Mouse (Mus musculus) ES-Bruce4 (cell line): ENCODE measurements around the gene Cga. TPM values are rescaled to one million over a fixed set of nuclear protein-coding genes. Genes with fewer than 3 reads are reported as not detected.
A peak's percentile ranks its signal among the peaks of the same experiment; 100 is the strongest.

Source experiments
- H3K27ac ChIP-seq: 2 replicates; pipeline ENCODE4 v1.5.1; 2012; ENCODE audit warnings: low read length, inconsistent platforms; ENCODE audit not compliant: insufficient read depth
- H3K27me3 ChIP-seq: 2 replicates; pipeline ENCODE4 v1.6.1; 2012; ENCODE audit warnings: mild to moderate bottlenecking, low read length, inconsistent platforms; ENCODE audit not compliant: control insufficient read depth, poor library complexity, insufficient read depth, severe bottlenecking
- H3K36me3 ChIP-seq: 2 replicates; pipeline ENCODE4 v1.6.1; 2012; ENCODE audit warnings: inconsistent platforms, mild to moderate bottlenecking, low read length, moderate library complexity; ENCODE audit not compliant: control insufficient read depth, poor library complexity, insufficient read depth, severe bottlenecking
- H3K4me1 ChIP-seq: one replicate; pipeline ENCODE4 v1.8.1; 2011; ENCODE audit warnings: low read length; ENCODE audit not compliant: control insufficient read depth, insufficient read depth
- H3K4me3 ChIP-seq: 2 replicates; pipeline ENCODE4 v1.5.1; 2011; ENCODE audit warnings: low read depth, mild to moderate bottlenecking, low read length
- H3K9ac ChIP-seq: 2 replicates; pipeline ENCODE4 v1.6.1; 2012; ENCODE audit warnings: low read depth, mild to moderate bottlenecking, inconsistent platforms; ENCODE audit not compliant: poor library complexity, severe bottlenecking
- H3K9me3 ChIP-seq: replicated peaks from 2 replicates; pipeline ENCODE4 v1.6.1; 2012; ENCODE audit warnings: mild to moderate bottlenecking, low read length, inconsistent platforms; ENCODE audit not compliant: control insufficient read depth, poor library complexity, insufficient read depth, severe bottlenecking
- CTCF ChIP-seq: IDR thresholded peaks from one replicate; pipeline ENCODE4 v1.8.1; 2011; ENCODE audit warnings: low read depth, low read length
- EP300 ChIP-seq: IDR thresholded peaks from 2 replicates; pipeline ENCODE4 v1.6.1; 2011; ENCODE audit warnings: low read depth, low read length; ENCODE audit not compliant: insufficient read depth
- POLR2A ChIP-seq: IDR thresholded peaks from one replicate; pipeline ENCODE4 v1.8.1; 2011; ENCODE audit warnings: low read length; ENCODE audit not compliant: insufficient read depth
- polyA plus RNA-seq: library from polyadenylated mRNA; stranded (reverse); fragments of >200 nt; gene quantifications from 2 replicates; pipeline ENCODE4 v1.2.4, GENCODE M21; 2011; ENCODE audit warnings: low read depth; ENCODE audit not compliant: missing spikeins, insufficient read depth, insufficient read length

Gene Cga
- polyA plus RNA-seq, 1 experiment = not detected

DNA sequence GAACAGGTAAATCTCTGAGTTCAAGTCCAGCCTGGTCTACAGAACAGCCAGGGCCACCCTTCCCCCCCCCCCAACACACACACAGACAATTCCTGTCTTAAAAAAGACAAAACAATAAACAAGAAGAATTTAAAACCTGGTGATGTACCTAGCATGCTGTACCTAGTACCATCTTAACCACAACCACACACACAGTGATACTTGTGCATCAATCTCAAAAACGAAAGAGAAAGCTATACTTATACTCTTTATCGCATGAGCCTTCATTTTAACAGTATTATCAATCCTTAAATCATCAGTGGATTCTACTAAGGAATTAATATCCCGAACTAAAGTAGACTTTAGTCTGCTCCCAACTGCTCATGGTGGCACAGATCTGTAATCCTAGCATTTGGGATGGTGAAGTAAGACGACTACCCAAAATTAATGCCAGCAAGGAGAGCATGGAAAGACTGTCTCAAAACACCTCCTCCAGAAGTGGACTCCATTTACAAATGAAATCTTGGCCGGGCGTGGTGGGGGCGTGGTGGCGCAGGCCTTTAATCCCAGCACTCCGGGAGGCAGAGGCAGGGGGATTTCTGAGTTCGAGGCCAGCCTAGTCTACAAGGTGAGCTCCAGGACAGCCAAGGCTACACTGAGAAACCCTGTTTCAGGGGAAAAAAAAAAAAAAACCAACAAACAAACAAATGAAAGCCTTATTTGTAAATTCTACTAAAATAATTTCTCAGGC, 12.5 kb upstream of the Cga start:
- Histone ChIP-seq H3K27ac (no peak overlapping the region), H3K9ac (peak overlapping the region; percentile 45; the same call in 1 of the 2 replicates), H3K4me1 (peaks cover 2% of the 10 kb centered on the region), H3K9me3 (no peaks in the 10 kb centered on the region), H3K36me3 (no peaks in the 10 kb centered on the region), H3K27me3 (no peaks in the 10 kb centered on the region), H3K4me3 (peak overlapping the region; percentile 32)
- no peak for TF ChIP-seq POLR2A
- TF ChIP-seq EP300 = peak; percentile 61; the same call in 1 of the 2 replicates

DNA sequence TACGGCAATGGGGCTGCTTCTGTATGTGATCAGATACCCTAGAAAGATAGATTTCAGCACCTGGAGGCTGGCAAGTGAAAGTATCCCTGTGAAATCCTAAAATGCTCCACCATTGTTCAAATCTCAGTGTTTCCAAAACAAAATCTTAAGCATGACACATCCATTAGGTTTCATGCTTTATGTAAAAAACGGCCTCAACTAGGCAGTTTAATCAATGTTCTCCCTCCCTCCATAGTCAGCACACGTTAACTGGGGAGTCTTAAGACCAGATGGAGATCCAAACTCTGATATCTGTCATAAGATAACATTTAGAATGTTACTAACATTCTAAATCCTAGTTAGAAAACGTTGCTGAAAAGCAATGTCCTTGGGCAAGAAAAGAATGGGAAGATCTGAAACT, 11.7 kb upstream of the Cga start:
- Histone ChIP-seq H3K4me1 (peaks cover 2% of the 10 kb centered on the region), H3K27me3 (no peaks in the 10 kb centered on the region), H3K27ac (peak overlapping the region; percentile 73), H3K9ac (peak overlapping the region; percentile 85), H3K9me3 (no peaks in the 10 kb centered on the region), H3K36me3 (no peaks in the 10 kb centered on the region), H3K4me3 (peak overlapping the region; percentile 83; the same call in 1 of the 2 replicates)
- TF ChIP-seq EP300 = no peak

DNA sequence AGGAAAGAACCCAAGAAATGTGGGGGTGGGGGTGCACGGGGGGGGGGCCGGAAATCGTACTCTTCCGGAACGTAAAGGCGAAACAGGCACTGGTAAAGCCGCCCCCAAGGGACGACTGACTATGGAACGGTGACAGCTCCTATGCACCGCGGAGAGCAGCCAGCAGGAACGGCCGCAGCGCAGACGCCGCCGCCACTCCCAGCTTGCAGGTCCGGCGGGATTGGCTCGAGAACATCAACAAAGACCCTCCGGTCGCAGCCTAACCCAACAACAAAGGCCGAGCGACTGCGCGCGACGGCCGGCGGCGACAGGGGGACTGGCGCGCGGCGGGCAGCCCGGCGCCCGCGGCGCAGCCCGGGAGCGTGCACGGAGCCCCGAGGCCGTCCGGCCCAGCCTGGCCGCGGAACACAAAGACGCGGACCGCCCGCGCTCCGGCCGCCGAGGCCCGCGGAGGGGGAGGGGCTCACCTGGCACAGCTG, 11.2 kb upstream of the Cga start:
- peaks cover 2% of the 10 kb centered on the region for H3K4me1 ChIP-seq
- H3K27ac ChIP-seq = peak overlapping the region; percentile 82
- no peaks in the 10 kb centered on the region for H3K36me3 ChIP-seq
- H3K9me3 ChIP-seq = no peaks in the 10 kb centered on the region
- no peak for TF ChIP-seq EP300
- TF ChIP-seq POLR2A = no peak
- no peak for TF ChIP-seq CTCF
- no peaks in the 10 kb centered on the region for H3K27me3 ChIP-seq
- peak overlapping the region; percentile 85 for H3K9ac ChIP-seq
- H3K4me3 ChIP-seq = peak overlapping the region; percentile 83

DNA sequence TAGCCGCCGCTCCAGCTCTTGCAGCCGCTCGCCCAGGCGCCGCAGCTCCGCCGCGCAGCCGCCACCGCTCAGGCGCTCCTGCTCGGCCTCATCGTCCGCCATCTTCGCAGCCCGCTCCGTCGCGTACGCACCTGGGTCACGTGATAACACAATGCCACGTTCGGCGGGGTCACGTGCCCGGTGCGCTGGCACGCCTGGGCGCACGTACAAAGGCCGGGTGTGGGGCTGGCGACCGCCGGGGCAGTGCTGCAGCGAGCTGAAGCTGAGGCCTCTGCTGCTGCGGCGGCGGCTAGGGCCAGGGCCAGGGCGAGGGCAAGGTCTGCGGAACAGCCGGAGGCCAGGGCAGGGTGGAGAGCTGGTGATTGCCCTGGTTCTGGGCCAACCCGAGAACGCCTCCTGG, 10.8 kb upstream of the Cga start, which contains the start of gene Zfp292:
Gene Zfp292, minus strand, starts transcription at position 143 of the 400 bp plus-strand sequence.
- H3K27ac ChIP-seq = peak within 1 kb of the TSS; percentile 82
- peak; percentile 62 for TF ChIP-seq POLR2A
- peak; percentile 87 for TF ChIP-seq EP300
- TF ChIP-seq CTCF = no peak
- peak within 1 kb of the TSS; percentile 83 for H3K4me3 ChIP-seq
- H3K27me3 ChIP-seq = no peaks in the 10 kb centered on the region
- H3K4me1 ChIP-seq = peaks cover 2% of the 10 kb centered on the region
- no peaks in the 10 kb centered on the region for H3K36me3 ChIP-seq
- H3K9me3 ChIP-seq = no peaks in the 10 kb centered on the region
- peak within 1 kb of the TSS; percentile 85 for H3K9ac ChIP-seq

DNA sequence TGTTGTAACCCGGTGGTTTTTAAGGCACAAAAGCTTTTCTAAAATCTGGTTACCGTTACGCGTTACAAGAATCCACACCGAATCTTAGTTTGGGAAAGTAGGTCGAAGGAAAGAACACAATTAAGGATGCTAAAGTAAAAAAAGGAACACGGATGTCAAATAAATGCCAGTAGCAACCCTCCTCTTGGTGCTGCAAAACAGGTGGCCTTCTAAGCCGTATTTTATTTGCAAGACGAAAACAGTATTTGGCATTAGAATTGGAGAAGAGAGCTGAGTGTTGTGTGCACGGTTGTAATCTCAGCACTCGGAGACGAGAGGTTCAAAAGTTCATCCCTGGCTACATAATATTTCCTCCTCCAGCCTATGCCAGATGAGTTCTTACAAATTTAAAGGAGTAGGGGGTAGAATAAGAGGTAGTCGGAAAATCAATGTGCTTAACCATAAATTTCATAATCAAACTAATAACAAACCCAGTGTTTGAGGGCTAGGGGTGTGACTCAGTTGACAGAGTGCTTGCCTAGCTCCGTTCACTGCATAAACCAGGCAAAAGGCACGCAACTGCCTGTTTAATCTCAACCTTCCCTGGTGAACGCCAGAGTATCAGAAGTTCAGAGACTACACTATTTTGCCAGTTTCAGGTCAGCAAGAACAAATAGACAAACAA, 10.1 kb upstream of the Cga start:
- Histone ChIP-seq H3K4me1 (peaks cover 2% of the 10 kb centered on the region), H3K27me3 (no peaks in the 10 kb centered on the region), H3K27ac (peak overlapping the region; percentile 82), H3K9ac (peak overlapping the region; percentile 85), H3K4me3 (peak overlapping the region; percentile 83; the same call in 1 of the 2 replicates), H3K36me3 (no peaks in the 10 kb centered on the region), H3K9me3 (no peaks in the 10 kb centered on the region)
- TF ChIP-seq EP300 (no peak), CTCF (no peak), POLR2A (no peak)
